Mouse (Mus musculus) liver, postnatal 0 days (tissue): ENCODE results near the gene Adcy7.

Experiments used
- CTCF ChIP-seq: sonication (generic); IDR thresholded peaks from 2 replicates; pipeline ENCODE4 v1.5.1; 2016; ENCODE audit warnings: antibody characterized with exemption, low read depth
- EP300 ChIP-seq: IDR thresholded peaks from 2 replicates; pipeline ENCODE4 v1.6.1; 2016; ENCODE audit warnings: antibody characterized with exemption, low read depth, mild to moderate bottlenecking

DNA sequence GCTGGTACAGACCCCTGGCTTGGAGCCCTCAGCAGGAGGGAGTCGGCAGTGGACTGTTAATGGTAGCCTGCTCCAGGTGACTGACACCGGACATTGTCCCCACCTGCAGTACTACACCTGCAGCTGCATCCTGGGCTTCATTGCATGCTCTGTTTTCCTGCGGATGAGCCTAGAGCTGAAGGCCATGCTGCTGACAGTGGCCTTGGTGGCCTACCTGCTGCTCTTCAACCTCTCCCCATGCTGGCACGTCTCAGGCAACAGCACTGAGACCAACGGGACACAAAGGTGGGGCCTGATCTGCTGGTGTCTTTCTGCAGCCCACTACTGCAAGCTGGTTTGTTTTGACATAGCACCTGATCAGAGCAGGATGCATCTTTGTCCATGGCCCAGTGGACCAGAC is 51.3 kb downstream of the Adcy7 start:
- no peak for TF ChIP-seq CTCF
- TF ChIP-seq EP300 = no peak
